Mouse (Mus musculus) ES-Bruce4 (cell line): ENCODE results near the gene Ptges2. TPM values are rescaled to one million over a fixed set of nuclear protein-coding genes. Genes with fewer than 3 reads are reported as not detected.

Source experiments
- H3K27ac ChIP-seq: 2 replicates; pipeline ENCODE4 v1.5.1; 2012; ENCODE audit warnings: low read length, inconsistent platforms; ENCODE audit not compliant: insufficient read depth
- H3K27me3 ChIP-seq: 2 replicates; pipeline ENCODE4 v1.6.1; 2012; ENCODE audit warnings: mild to moderate bottlenecking, low read length, inconsistent platforms; ENCODE audit not compliant: control insufficient read depth, poor library complexity, insufficient read depth, severe bottlenecking
- H3K36me3 ChIP-seq: 2 replicates; pipeline ENCODE4 v1.6.1; 2012; ENCODE audit warnings: inconsistent platforms, mild to moderate bottlenecking, low read length, moderate library complexity; ENCODE audit not compliant: control insufficient read depth, poor library complexity, insufficient read depth, severe bottlenecking
- H3K4me1 ChIP-seq: one replicate; pipeline ENCODE4 v1.8.1; 2011; ENCODE audit warnings: low read length; ENCODE audit not compliant: control insufficient read depth, insufficient read depth
- H3K4me3 ChIP-seq: 2 replicates; pipeline ENCODE4 v1.5.1; 2011; ENCODE audit warnings: low read depth, mild to moderate bottlenecking, low read length
- H3K9ac ChIP-seq: 2 replicates; pipeline ENCODE4 v1.6.1; 2012; ENCODE audit warnings: low read depth, mild to moderate bottlenecking, inconsistent platforms; ENCODE audit not compliant: poor library complexity, severe bottlenecking
- H3K9me3 ChIP-seq: replicated peaks from 2 replicates; pipeline ENCODE4 v1.6.1; 2012; ENCODE audit warnings: mild to moderate bottlenecking, low read length, inconsistent platforms; ENCODE audit not compliant: control insufficient read depth, poor library complexity, insufficient read depth, severe bottlenecking
- CTCF ChIP-seq: IDR thresholded peaks from one replicate; pipeline ENCODE4 v1.8.1; 2011; ENCODE audit warnings: low read depth, low read length
- EP300 ChIP-seq: IDR thresholded peaks from 2 replicates; pipeline ENCODE4 v1.6.1; 2011; ENCODE audit warnings: low read depth, low read length; ENCODE audit not compliant: insufficient read depth
- POLR2A ChIP-seq: IDR thresholded peaks from one replicate; pipeline ENCODE4 v1.8.1; 2011; ENCODE audit warnings: low read length; ENCODE audit not compliant: insufficient read depth
- polyA plus RNA-seq: library from polyadenylated mRNA; stranded (reverse); fragments of >200 nt; gene quantifications from 2 replicates; pipeline ENCODE4 v1.2.4, GENCODE M21; 2011; ENCODE audit warnings: low read depth; ENCODE audit not compliant: missing spikeins, insufficient read depth, insufficient read length

The Ptges2 gene
- polyA plus RNA-seq, 1 experiment, result 22.2 TPM

DNA sequence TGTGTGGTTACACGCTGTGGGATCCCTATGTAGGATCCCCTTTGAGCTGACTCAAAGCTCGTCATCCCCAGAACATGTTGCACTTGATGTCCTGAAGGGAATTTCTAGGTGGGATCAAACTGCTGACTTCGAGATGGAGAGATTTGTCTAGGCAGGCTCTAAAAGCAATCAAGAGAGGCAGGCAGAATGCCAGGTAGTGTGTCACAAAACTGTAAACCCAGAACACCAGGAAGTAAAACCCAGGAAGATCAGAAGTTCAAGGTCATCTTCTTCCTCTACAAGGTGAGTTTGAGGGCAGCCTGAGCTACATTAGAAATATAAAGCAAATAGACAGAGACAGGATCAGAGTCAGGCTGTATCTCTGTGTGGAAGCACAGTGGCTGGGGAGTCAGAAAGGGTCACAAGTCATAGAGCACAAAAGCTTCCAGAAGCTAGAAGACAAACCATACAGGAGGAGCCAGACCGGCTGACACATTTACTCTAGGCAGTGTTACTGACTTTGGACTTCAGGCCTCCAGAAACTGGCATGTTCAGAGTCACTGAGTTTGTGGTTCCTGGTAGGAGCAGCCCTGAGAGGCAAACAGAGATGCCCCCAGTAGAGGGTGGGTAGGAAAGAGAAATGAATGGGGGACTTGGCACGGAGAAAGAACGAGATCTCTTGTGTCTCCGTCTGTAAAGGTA is 11.6 kb downstream of the Ptges2 start:
- Histone ChIP-seq H3K9me3 (no peaks in the 10 kb centered on the region), H3K9ac (no peak overlapping the region), H3K4me3 (no peak overlapping the region), H3K36me3 (no peaks in the 10 kb centered on the region), H3K4me1 (peaks cover 6% of the 10 kb centered on the region), H3K27me3 (no peaks in the 10 kb centered on the region), H3K27ac (no peak overlapping the region)
- TF ChIP-seq CTCF (no peak), EP300 (no peak), POLR2A (no peak)

DNA sequence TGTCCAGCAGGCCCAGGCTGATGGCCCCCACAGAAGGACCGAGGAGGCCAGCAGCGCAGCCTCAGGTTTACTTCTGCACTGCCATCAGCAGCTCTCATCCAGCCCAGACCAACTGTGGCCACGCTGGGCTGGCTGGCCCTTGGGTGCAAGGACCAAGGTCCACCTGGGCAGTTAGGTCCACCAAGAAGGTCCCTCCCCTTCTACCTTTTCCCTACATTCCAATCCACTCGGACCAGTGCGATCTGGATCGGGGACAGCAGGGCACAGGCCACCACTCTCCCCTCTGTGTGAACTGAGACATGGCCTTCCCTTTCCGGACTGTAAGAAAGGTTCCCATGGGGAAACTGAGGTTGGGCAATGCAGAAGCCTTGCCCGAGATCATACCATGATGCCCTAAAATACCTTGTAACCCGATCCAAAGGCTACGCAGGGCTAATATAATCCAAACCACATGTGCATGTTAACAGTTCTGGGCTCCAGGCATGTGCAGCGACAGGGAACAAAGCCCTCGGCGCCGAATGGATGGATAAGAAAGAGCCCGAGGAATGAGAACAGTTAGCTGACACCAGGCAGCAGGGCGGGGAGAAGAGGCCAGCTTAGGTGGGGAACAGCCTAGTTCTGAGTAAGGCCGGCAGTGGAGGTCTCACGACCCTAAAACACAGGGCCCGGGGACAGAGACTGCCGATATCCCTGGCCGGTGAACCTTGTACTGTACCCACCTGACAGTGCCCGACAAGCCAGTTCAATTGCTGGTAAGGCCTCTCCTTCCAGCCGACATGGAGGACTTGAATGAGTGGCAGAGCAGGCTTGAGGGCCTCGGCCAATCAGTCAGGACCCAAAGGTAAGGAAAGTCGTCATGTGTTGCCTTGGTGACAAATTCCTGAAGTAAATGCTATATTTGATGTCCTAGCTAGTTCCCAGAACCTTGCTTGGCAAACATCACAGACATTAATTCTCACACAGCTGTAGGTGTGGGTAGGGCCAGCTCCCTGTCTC is 13.0 kb downstream of the Ptges2 start:
- H3K9ac ChIP-seq, result no peak overlapping the region
- no peaks in the 10 kb centered on the region for H3K9me3 ChIP-seq
- no peak overlapping the region for H3K4me3 ChIP-seq
- no peak overlapping the region for H3K27ac ChIP-seq
- H3K4me1 ChIP-seq, result no peaks in the 10 kb centered on the region
- TF ChIP-seq EP300, result no peak
- no peak for TF ChIP-seq POLR2A
- TF ChIP-seq CTCF, result no peak
- no peaks in the 10 kb centered on the region for H3K36me3 ChIP-seq
- no peaks in the 10 kb centered on the region for H3K27me3 ChIP-seq

DNA sequence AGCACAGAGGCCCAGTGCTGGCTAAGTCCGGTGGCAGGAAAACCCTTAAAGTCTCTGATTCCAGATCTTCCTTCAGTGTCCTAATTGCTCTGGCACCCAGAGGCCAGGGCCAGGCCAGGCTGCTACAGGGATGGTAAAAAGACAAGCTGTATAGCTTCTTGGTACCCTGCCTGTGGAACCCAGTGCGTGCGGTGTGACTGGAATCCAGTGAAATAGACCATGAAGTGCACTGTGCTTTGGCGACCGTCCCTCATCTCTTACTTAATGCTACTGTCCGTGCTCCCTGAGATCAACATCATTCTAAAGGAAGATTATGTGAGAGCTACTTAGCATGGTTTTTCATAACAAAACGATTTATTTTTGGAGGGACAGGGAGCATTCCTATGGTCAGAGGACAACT is 15.7 kb downstream of the Ptges2 start:
- H3K4me1 ChIP-seq, result no peaks in the 10 kb centered on the region
- no peaks in the 10 kb centered on the region for H3K9me3 ChIP-seq
- H3K27ac ChIP-seq, result no peak overlapping the region
- TF ChIP-seq POLR2A (no peak), CTCF (no peak), EP300 (no peak)
- no peak overlapping the region for H3K4me3 ChIP-seq
- H3K36me3 ChIP-seq, result peaks cover 4% of the 10 kb centered on the region
- no peaks in the 10 kb centered on the region for H3K27me3 ChIP-seq
- no peak overlapping the region for H3K9ac ChIP-seq

DNA sequence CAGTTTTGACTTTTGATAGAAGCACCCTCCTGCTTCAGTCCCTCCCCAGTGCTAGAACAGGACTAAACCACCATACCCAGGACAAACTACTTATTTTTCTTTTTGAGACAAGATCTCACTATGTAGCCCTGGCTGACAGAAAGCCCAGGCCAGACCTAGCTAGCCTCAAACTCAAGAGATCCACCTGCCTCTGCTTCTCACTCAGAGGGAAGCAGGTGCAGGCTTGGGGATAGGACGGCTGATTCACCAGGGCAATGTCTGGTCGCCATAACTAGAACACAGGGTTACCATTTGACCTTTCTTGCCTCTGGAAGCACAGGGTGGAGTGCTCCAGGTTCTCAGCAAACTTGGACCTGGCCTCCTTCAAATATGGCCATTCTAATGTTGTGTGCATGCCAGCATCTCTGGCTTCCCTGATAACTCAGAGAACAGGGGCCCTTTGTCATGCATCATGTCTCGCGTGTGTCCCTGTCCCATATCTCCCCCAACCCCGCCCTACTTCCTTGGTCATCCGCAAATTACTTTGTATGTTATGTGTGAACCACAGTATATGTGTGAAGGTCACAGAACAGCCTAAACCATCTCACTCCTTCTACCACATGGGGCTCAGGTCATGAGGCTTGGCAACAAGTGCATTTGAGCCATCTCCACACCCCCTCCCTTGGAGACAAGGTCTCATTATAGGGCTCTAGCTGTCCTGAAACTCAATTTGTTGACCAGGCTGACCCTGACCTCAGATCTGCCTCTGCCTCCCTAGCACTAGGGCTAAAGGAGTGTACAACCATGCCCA is 17.2 kb downstream of the Ptges2 start:
- H3K27me3 ChIP-seq, result no peaks in the 10 kb centered on the region
- H3K4me3 ChIP-seq, result no peak overlapping the region
- H3K27ac ChIP-seq, result no peak overlapping the region
- TF ChIP-seq EP300 (no peak), CTCF (no peak), POLR2A (no peak)
- no peaks in the 10 kb centered on the region for H3K4me1 ChIP-seq
- H3K9ac ChIP-seq, result no peak overlapping the region
- H3K36me3 ChIP-seq, result peaks cover 11% of the 10 kb centered on the region
- no peaks in the 10 kb centered on the region for H3K9me3 ChIP-seq

DNA sequence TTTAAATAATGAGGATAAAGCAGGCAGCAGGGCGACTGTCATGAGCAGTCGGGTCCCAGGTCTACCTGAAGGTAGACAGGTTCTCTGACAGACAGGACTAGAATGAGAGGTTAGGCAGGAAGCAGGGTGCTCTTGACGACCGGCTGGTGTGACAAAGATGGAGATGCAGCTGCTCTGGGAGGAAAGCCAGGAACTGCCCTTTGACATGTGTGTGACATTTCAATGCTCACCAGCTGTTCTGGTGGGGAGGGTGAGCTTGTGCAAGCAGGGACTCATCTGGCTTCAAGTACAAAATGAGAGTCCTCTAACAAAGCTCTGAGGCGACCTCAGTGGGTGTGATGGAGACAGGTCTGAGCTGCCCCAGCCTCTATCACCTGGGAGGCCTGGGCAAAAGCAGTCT is 18.2 kb downstream of the Ptges2 start:
- H3K27ac ChIP-seq, result no peak overlapping the region
- no peak overlapping the region for H3K9ac ChIP-seq
- no peak for TF ChIP-seq EP300
- TF ChIP-seq POLR2A, result no peak
- TF ChIP-seq CTCF, result no peak
- H3K36me3 ChIP-seq, result peaks cover 11% of the 10 kb centered on the region
- no peak overlapping the region for H3K4me3 ChIP-seq
- no peaks in the 10 kb centered on the region for H3K27me3 ChIP-seq
- H3K9me3 ChIP-seq, result no peaks in the 10 kb centered on the region
- H3K4me1 ChIP-seq, result no peaks in the 10 kb centered on the region
